Mouse (Mus musculus): ENCODE results near the gene Traf7. TPM values are rescaled to one million over a fixed set of nuclear protein-coding genes. Genes with fewer than 3 reads are reported as not detected.

Gene Traf7
- polyA plus RNA-seq, 1 experiment from 2014 or later = 80.6 TPM

GRCm38 (mm10) chr17:24528560-24528918, 801 bp upstream of the Traf7 start:
- Histone ChIP-seq H3K9me3 (replicated peaks; ENCODE audit: control insufficient read depth, low read length) (no peaks in the 10 kb centered on the region), H3K9ac (ENCODE audit: low read length) (peak overlapping the region; percentile 81), H3K4me1 (ENCODE audit: control insufficient read depth, insufficient read depth, low read length) (peaks cover 42% of the 10 kb centered on the region), H3K4me3 (replicated peaks; ENCODE audit: low read length) (peak overlapping the region; percentile 65), H3K36me3 (ENCODE audit: control insufficient read depth, insufficient read depth, low read length) (0 out of 2 replicates have a peak, but pooled peaks cover 6% of the 10 kb centered on the region), H3K27me3 (ENCODE audit: control insufficient read depth, insufficient read depth, low read length) (no peaks in the 10 kb centered on the region), H3K27ac (ENCODE audit: low read length) (peak overlapping the region; percentile 85), H3K4me2 (ENCODE audit: low read depth, low read length) (peak overlapping the region; percentile 66)
- ATAC-seq (ENCODE audit: insufficient read depth, low FRiP score) = no peak
- under 1% methylated on average over 8 of the region's 8 CpGs for WGBS

- Histone ChIP-seq H3K4me1 (ENCODE audit: control insufficient read depth, insufficient read depth, low read length) (peaks cover 33% of the 10 kb centered on the region), H3K9me3 (replicated peaks; ENCODE audit: control insufficient read depth, low read length) (no peaks in the 10 kb centered on the region), H3K27ac (ENCODE audit: low read length) (peak overlapping the region; percentile 83), H3K9ac (ENCODE audit: low read length) (peak overlapping the region; percentile 90), H3K36me3 (ENCODE audit: control insufficient read depth, insufficient read depth, low read length) (0 out of 2 replicates have a peak, but pooled peaks cover 6% of the 10 kb centered on the region), H3K4me2 (ENCODE audit: low read depth, low read length) (peak overlapping the region; percentile 61), H3K27me3 (ENCODE audit: control insufficient read depth, insufficient read depth, low read length) (no peaks in the 10 kb centered on the region), H3K4me3 (replicated peaks; ENCODE audit: low read length) (peak overlapping the region; percentile 83)
- no peak for ATAC-seq (ENCODE audit: insufficient read depth, low FRiP score)
- 0% methylated on average over 19 of the region's 19 CpGs for WGBS
These were observed 423 bp downstream of the Traf7 start for GRCm38 (mm10) chr17:24527315-24527714.

- ATAC-seq (ENCODE audit: insufficient read depth, low FRiP score) = no peak
- 53% methylated on average over 2 of the region's 2 CpGs for WGBS
- H3K9ac ChIP-seq (ENCODE audit: low read length) = peak overlapping the region; percentile 43
These were observed 3.0 kb downstream of the Traf7 start for GRCm38 (mm10) chr17:24524734-24525133.

GRCm38 (mm10) chr17:24520450-24520849, 7.3 kb downstream of the Traf7 start:
- no peak overlapping the region for H3K4me3 ChIP-seq (replicated peaks; ENCODE audit: low read length)
- H3K4me2 ChIP-seq (ENCODE audit: low read depth, low read length) = no peak overlapping the region
- H3K36me3 ChIP-seq (ENCODE audit: control insufficient read depth, insufficient read depth, low read length) = peaks cover 16% of the 10 kb centered on the region; the same call in 1 of the 2 replicates
- H3K27me3 ChIP-seq (ENCODE audit: control insufficient read depth, insufficient read depth, low read length) = no peaks in the 10 kb centered on the region
- H3K9me3 ChIP-seq (replicated peaks; ENCODE audit: control insufficient read depth, low read length) = no peaks in the 10 kb centered on the region
- H3K9ac ChIP-seq (ENCODE audit: low read length) = no peak overlapping the region
- no peak overlapping the region for H3K27ac ChIP-seq (ENCODE audit: low read length)
- ATAC-seq (ENCODE audit: insufficient read depth, low FRiP score) = no peak
- peaks cover 4% of the 10 kb centered on the region; the same call in 1 of the 2 replicates for H3K4me1 ChIP-seq (ENCODE audit: control insufficient read depth, insufficient read depth, low read length)
- 88% methylated on average over 4 of the region's 4 CpGs for WGBS

More at GRCm38 (mm10) chr17:24524734-24525133, 3.0 kb downstream of the Traf7 start:
- Histone ChIP-seq H3K36me3 (ENCODE audit: control insufficient read depth, insufficient read depth, low read length) (0 out of 2 replicates have a peak, but pooled peaks cover 2% of the 10 kb centered on the region), H3K27ac (ENCODE audit: low read length) (peak overlapping the region; percentile 43; the same call in 1 of the 2 replicates), H3K9me3 (replicated peaks; ENCODE audit: control insufficient read depth, low read length) (no peaks in the 10 kb centered on the region), H3K27me3 (ENCODE audit: control insufficient read depth, insufficient read depth, low read length) (no peaks in the 10 kb centered on the region), H3K4me2 (ENCODE audit: low read depth, low read length) (0 out of 2 replicates have a peak overlapping the region, but pooled peaks have one; percentile 2), H3K4me3 (replicated peaks; ENCODE audit: low read length) (no peak overlapping the region), H3K4me1 (ENCODE audit: control insufficient read depth, insufficient read depth, low read length) (peaks cover 23% of the 10 kb centered on the region)

GRCm38 (mm10) chr17:24514270-24515257, 13.2 kb downstream of the Traf7 start:
- ATAC-seq (ENCODE audit: insufficient read depth, low FRiP score) = peak; percentile 19; the same call in 1 of the 2 replicates
- Histone ChIP-seq H3K27ac (ENCODE audit: low read length) (peak overlapping the region; percentile 50; the same call in 1 of the 2 replicates), H3K36me3 (ENCODE audit: control insufficient read depth, insufficient read depth, low read length) (peaks cover 23% of the 10 kb centered on the region), H3K4me2 (ENCODE audit: low read depth, low read length) (peak overlapping the region; percentile 10; the same call in 1 of the 2 replicates), H3K4me1 (ENCODE audit: control insufficient read depth, insufficient read depth, low read length) (no peaks in the 10 kb centered on the region), H3K4me3 (replicated peaks; ENCODE audit: low read length) (0 out of 2 replicates have a peak overlapping the region, but pooled peaks have one; percentile 5), H3K27me3 (ENCODE audit: control insufficient read depth, insufficient read depth, low read length) (no peaks in the 10 kb centered on the region), H3K9ac (ENCODE audit: low read length) (peak overlapping the region; percentile 46), H3K9me3 (replicated peaks; ENCODE audit: control insufficient read depth, low read length) (no peaks in the 10 kb centered on the region)
- 82% methylated on average over 24 of the region's 24 CpGs for WGBS

- Histone ChIP-seq H3K4me1 (ENCODE audit: control insufficient read depth, insufficient read depth, low read length) (no peaks in the 10 kb centered on the region), H3K27me3 (ENCODE audit: control insufficient read depth, insufficient read depth, low read length) (no peaks in the 10 kb centered on the region), H3K27ac (ENCODE audit: low read length) (no peak overlapping the region), H3K4me3 (replicated peaks; ENCODE audit: low read length) (no peak overlapping the region), H3K9ac (ENCODE audit: low read length) (peak overlapping the region; percentile 46; the same call in 1 of the 2 replicates), H3K36me3 (ENCODE audit: control insufficient read depth, insufficient read depth, low read length) (peaks cover 31% of the 10 kb centered on the region), H3K4me2 (ENCODE audit: low read depth, low read length) (0 out of 2 replicates have a peak overlapping the region, but pooled peaks have one; percentile 10), H3K9me3 (replicated peaks; ENCODE audit: control insufficient read depth, low read length) (no peaks in the 10 kb centered on the region)
- peak; percentile 64; the same call in 1 of the 2 replicates for ATAC-seq (ENCODE audit: insufficient read depth, low FRiP score)
- WGBS = 53% methylated on average over 5 of the region's 5 CpGs
These were observed 14.1 kb downstream of the Traf7 start for GRCm38 (mm10) chr17:24513609-24514008.

- no peak for ATAC-seq (ENCODE audit: insufficient read depth, low FRiP score)
- Histone ChIP-seq H3K36me3 (ENCODE audit: control insufficient read depth, insufficient read depth, low read length) (peaks cover 16% of the 10 kb centered on the region; the same call in 1 of the 2 replicates), H3K4me1 (ENCODE audit: control insufficient read depth, insufficient read depth, low read length) (peaks cover 8% of the 10 kb centered on the region; the same call in 1 of the 2 replicates), H3K9ac (ENCODE audit: low read length) (no peak overlapping the region), H3K27ac (ENCODE audit: low read length) (no peak overlapping the region), H3K4me2 (ENCODE audit: low read depth, low read length) (no peak overlapping the region), H3K9me3 (replicated peaks; ENCODE audit: control insufficient read depth, low read length) (no peaks in the 10 kb centered on the region), H3K27me3 (ENCODE audit: control insufficient read depth, insufficient read depth, low read length) (no peaks in the 10 kb centered on the region), H3K4me3 (replicated peaks; ENCODE audit: low read length) (no peak overlapping the region)
- WGBS = 73% methylated on average over 12 of the region's 12 CpGs
These were observed 19.8 kb downstream of the Traf7 start for GRCm38 (mm10) chr17:24507806-24508460.

GRCm38 (mm10) chr17:24507129-24507664, 20.5 kb downstream of the Traf7 start:
- Histone ChIP-seq H3K9me3 (replicated peaks; ENCODE audit: control insufficient read depth, low read length) (no peaks in the 10 kb centered on the region), H3K36me3 (ENCODE audit: control insufficient read depth, insufficient read depth, low read length) (peaks cover 16% of the 10 kb centered on the region; the same call in 1 of the 2 replicates), H3K4me3 (replicated peaks; ENCODE audit: low read length) (no peak overlapping the region), H3K9ac (ENCODE audit: low read length) (no peak overlapping the region; the same call in 1 of the 2 replicates), H3K4me2 (ENCODE audit: low read depth, low read length) (no peak overlapping the region), H3K27me3 (ENCODE audit: control insufficient read depth, insufficient read depth, low read length) (no peaks in the 10 kb centered on the region), H3K4me1 (ENCODE audit: control insufficient read depth, insufficient read depth, low read length) (peaks cover 8% of the 10 kb centered on the region; the same call in 1 of the 2 replicates), H3K27ac (ENCODE audit: low read length) (no peak overlapping the region)
- no peak for ATAC-seq (ENCODE audit: insufficient read depth, low FRiP score)
- WGBS = 45% methylated on average over 19 of the region's 19 CpGs
